Mouse (Mus musculus): Measurements from ENCODE around the gene AL607142.1.

DNA sequence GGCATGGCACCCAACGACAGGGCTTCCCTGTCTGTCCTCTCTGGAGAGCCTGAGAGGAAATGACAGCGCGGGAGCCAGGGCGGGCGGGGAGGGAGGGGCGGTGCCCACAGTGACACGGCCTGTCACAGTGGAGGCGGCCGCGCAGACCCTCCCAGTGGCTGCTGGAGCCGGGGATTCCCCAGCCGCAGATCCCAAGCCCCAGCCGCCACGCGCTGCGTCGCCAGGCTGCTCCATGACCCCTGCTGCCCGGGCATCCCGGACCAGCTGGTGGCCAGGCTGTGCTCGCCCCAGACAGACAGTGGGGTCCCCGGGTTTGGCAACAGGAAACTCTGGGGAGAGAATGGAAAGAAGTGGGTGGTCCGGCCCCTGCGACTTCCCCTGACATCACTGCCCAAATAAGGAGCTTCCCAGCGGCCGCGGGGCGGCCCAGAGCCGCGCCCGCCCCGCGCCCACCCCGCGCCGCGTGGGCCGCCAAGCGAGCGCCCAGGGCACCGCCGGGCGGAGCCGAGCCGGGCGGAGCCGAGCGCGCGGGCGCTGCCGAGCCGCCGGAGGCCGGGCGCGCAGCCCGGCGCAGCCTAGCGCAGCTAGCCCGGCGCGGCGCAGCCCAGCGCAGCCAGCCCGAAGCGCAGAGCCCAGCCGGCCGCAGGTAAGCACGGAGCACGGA lies 32.3 kb upstream of the AL607142.1 start:
- TF ChIP-seq CTCF (IDR thresholded peaks at IDR 0.05; ENCODE audit: low read depth), result no peak
- no peak for TF ChIP-seq EP300 (IDR thresholded peaks at IDR 0.05; ENCODE audit: low read depth)

All from liver, postnatal 0 days (tissue).